Mouse (Mus musculus) intestine, postnatal 0 days (tissue): Measurements from ENCODE around the gene Ranbp10. TPM values are rescaled to one million over a fixed set of nuclear protein-coding genes. Genes with fewer than 3 reads are reported as not detected.

Experiments used
- ATAC-seq: fragments of 200-750 bp; cut with Nextera tagmentation; 2 replicates; pipeline ENCODE4 v1.8.0; 2017; ENCODE audit warnings: mild to moderate bottlenecking, moderate TSS enrichment, moderate library complexity
- H3K27ac ChIP-seq: fragments of 300-500 bp; sonication (generic); 2 replicates; pipeline ENCODE4 v1.5.1; 2014; ENCODE audit warnings: mild to moderate bottlenecking, low read depth, low read length, moderate library complexity
- H3K27me3 ChIP-seq: fragments of 300-500 bp; sonication (generic); replicated peaks from 2 replicates; pipeline ENCODE4 v1.6.1; 2014; ENCODE audit warnings: low read length, mixed read lengths; ENCODE audit not compliant: control insufficient read depth, insufficient read depth
- H3K36me3 ChIP-seq: fragments of 300-500 bp; sonication (generic); 2 replicates; pipeline ENCODE4 v1.6.1; 2014; ENCODE audit warnings: mild to moderate bottlenecking, moderate library complexity; ENCODE audit not compliant: control insufficient read depth, insufficient read depth
- H3K4me1 ChIP-seq: fragments of 300-500 bp; sonication (generic); replicated peaks from 2 replicates; pipeline ENCODE4 v1.6.1; 2014; ENCODE audit warnings: antibody characterized with exemption, low read length, mixed read lengths; ENCODE audit not compliant: control insufficient read depth, insufficient read depth
- H3K4me2 ChIP-seq: fragments of 300-500 bp; sonication (generic); replicated peaks from 2 replicates; pipeline ENCODE4 v1.6.1; 2014; ENCODE audit warnings: low read depth, mild to moderate bottlenecking, moderate library complexity
- H3K4me3 ChIP-seq: fragments of 300-500 bp; sonication (generic); 2 replicates; pipeline ENCODE4 v1.5.1; 2014; ENCODE audit warnings: low read depth, low read length
- H3K9ac ChIP-seq: fragments of 300-500 bp; sonication (generic); 2 replicates; pipeline ENCODE4 v1.6.1; 2014; ENCODE audit warnings: mild to moderate bottlenecking, low read depth, low read length
- H3K9me3 ChIP-seq: fragments of 300-500 bp; sonication (generic); 2 replicates; pipeline ENCODE4 v1.6.1; 2016; ENCODE audit warnings: mixed run types; ENCODE audit not compliant: control insufficient read depth
- CTCF ChIP-seq: sonication (generic); IDR thresholded peaks from 2 replicates; pipeline ENCODE4 v1.5.1; 2016; ENCODE audit warnings: low read depth, mild to moderate bottlenecking, control low read depth, antibody characterized with exemption, moderate library complexity
- WGBS: fragments of 180-500 bp; shearing (Covaris S2); extraction: QIAGEN DNeasy Blood & Tissue Kit; methylation state at CpG from one replicate; pipeline ENCODE4 v1.1.7; 2014; 5-methylcytosine and 5-hydroxymethylcytosine counted together
- polyA plus RNA-seq: library from polyadenylated mRNA; unstranded; fragments of >200 nt; fragmentation: Nextera tagmentation; extraction: Ambion mirVana; gene quantifications from 2 replicates; pipeline ENCODE4 v1.2.1, GENCODE M21; 2015

Gene Ranbp10
- polyA plus RNA-seq, 1 experiment from 2014 or later: 4.1 TPM

- no peak overlapping the region for H3K4me3 ChIP-seq
- WGBS: 96% methylated on average over 2 of the region's 2 CpGs
- H3K4me2 ChIP-seq: no peak overlapping the region
- ATAC-seq: no peak
- no peaks in the 10 kb centered on the region; the same call in 1 of the 2 replicates for H3K36me3 ChIP-seq
- H3K9ac ChIP-seq: no peak overlapping the region
- no peaks in the 10 kb centered on the region for H3K4me1 ChIP-seq
- no peaks in the 10 kb centered on the region for H3K9me3 ChIP-seq
- no peak for TF ChIP-seq CTCF
- H3K27ac ChIP-seq: no peak overlapping the region
- H3K27me3 ChIP-seq: no peaks in the 10 kb centered on the region
Observed at GRCm38 (mm10) chr8:105808480-105808879, 18.7 kb downstream of the Ranbp10 start.

- WGBS: 79% methylated on average over 5 of the region's 5 CpGs
- Histone ChIP-seq H3K27ac (no peak overlapping the region), H3K4me3 (no peak overlapping the region), H3K9ac (no peak overlapping the region), H3K4me2 (no peak overlapping the region), H3K4me1 (no peaks in the 10 kb centered on the region), H3K9me3 (no peaks in the 10 kb centered on the region), H3K36me3 (no peaks in the 10 kb centered on the region; the same call in 1 of the 2 replicates), H3K27me3 (no peaks in the 10 kb centered on the region)
- no peak for ATAC-seq
- no peak for TF ChIP-seq CTCF
Observed at GRCm38 (mm10) chr8:105807766-105808165, 19.4 kb downstream of the Ranbp10 start.

- ATAC-seq: no peak
- no peaks in the 10 kb centered on the region for H3K36me3 ChIP-seq
- H3K9ac ChIP-seq: no peak overlapping the region
- 53% methylated on average over 1 of the region's 1 CpGs for WGBS
- H3K4me2 ChIP-seq: no peak overlapping the region
- H3K4me3 ChIP-seq: no peak overlapping the region
- no peaks in the 10 kb centered on the region for H3K4me1 ChIP-seq
- no peak for TF ChIP-seq CTCF
- no peaks in the 10 kb centered on the region for H3K27me3 ChIP-seq
- H3K27ac ChIP-seq: no peak overlapping the region
- no peaks in the 10 kb centered on the region for H3K9me3 ChIP-seq
Observed at GRCm38 (mm10) chr8:105805964-105806363, 21.2 kb downstream of the Ranbp10 start.

- no peaks in the 10 kb centered on the region for H3K9me3 ChIP-seq
- WGBS: 61% methylated on average over 3 of the region's 3 CpGs
- no peak overlapping the region for H3K4me2 ChIP-seq
- ATAC-seq: no peak
- no peak overlapping the region for H3K27ac ChIP-seq
- no peaks in the 10 kb centered on the region for H3K27me3 ChIP-seq
- H3K9ac ChIP-seq: no peak overlapping the region
- H3K4me3 ChIP-seq: no peak overlapping the region
- no peaks in the 10 kb centered on the region for H3K4me1 ChIP-seq
- H3K36me3 ChIP-seq: no peaks in the 10 kb centered on the region
- no peak for TF ChIP-seq CTCF
Observed at GRCm38 (mm10) chr8:105805346-105805745, 21.8 kb downstream of the Ranbp10 start.

- Histone ChIP-seq H3K4me1 (no peaks in the 10 kb centered on the region), H3K36me3 (no peaks in the 10 kb centered on the region), H3K9me3 (no peaks in the 10 kb centered on the region), H3K4me3 (no peak overlapping the region), H3K27me3 (no peaks in the 10 kb centered on the region), H3K4me2 (no peak overlapping the region), H3K27ac (no peak overlapping the region), H3K9ac (no peak overlapping the region)
- TF ChIP-seq CTCF: no peak
- ATAC-seq: no peak
- WGBS: 81% methylated on average over 7 of the region's 7 CpGs
Observed at GRCm38 (mm10) chr8:105804797-105805196, 22.4 kb downstream of the Ranbp10 start.

GRCm38 (mm10) chr8:105801153-105801904 lies 25.8 kb downstream of the Ranbp10 start:
- Histone ChIP-seq H3K4me2 (no peak overlapping the region), H3K9me3 (no peaks in the 10 kb centered on the region), H3K4me3 (no peak overlapping the region), H3K36me3 (no peaks in the 10 kb centered on the region), H3K27ac (no peak overlapping the region), H3K27me3 (no peaks in the 10 kb centered on the region), H3K9ac (no peak overlapping the region), H3K4me1 (no peaks in the 10 kb centered on the region; the same call in 1 of the 2 replicates)
- TF ChIP-seq CTCF: no peak
- ATAC-seq: no peak
- WGBS: 86% methylated on average over 6 of the region's 6 CpGs
